Mouse (Mus musculus) lung, embryonic 14.5 days (tissue): ENCODE data around the gene Mab21l2. TPM values are rescaled to one million over a fixed set of nuclear protein-coding genes. Genes with fewer than 3 reads are reported as not detected.
A peak's percentile ranks its signal among the peaks of the same experiment; 100 is the strongest.

Source experiments
- ATAC-seq: fragments of 200-750 bp; cut with Nextera tagmentation; 2 replicates; pipeline ENCODE4 v1.8.0; 2017; ENCODE audit warnings: mild to moderate bottlenecking, moderate TSS enrichment, moderate library complexity; ENCODE audit not compliant: insufficient read depth
- DNase-seq: peaks from one replicate; pipeline ENCODE4 v3.0.0-alpha.2; 2015
- H3K27ac ChIP-seq: fragments of 300-500 bp; sonication (generic); 2 replicates; pipeline ENCODE4 v1.5.1; 2014; ENCODE audit warnings: low read depth, mild to moderate bottlenecking, moderate library complexity
- H3K27me3 ChIP-seq: fragments of 300-500 bp; sonication (generic); 2 replicates; pipeline ENCODE4 v1.6.1; 2014; ENCODE audit warnings: low read length, control low read depth; ENCODE audit not compliant: insufficient read depth
- H3K36me3 ChIP-seq: fragments of 300-500 bp; sonication (generic); 2 replicates; pipeline ENCODE4 v1.6.1; 2014; ENCODE audit warnings: control low read depth; ENCODE audit not compliant: insufficient read depth
- H3K4me1 ChIP-seq: fragments of 300-500 bp; sonication (generic); 2 replicates; pipeline ENCODE4 v1.6.1; 2014; ENCODE audit warnings: antibody characterized with exemption, control low read depth; ENCODE audit not compliant: insufficient read depth
- H3K4me2 ChIP-seq: fragments of 300-500 bp; sonication (generic); 2 replicates; pipeline ENCODE4 v1.6.1; 2014; ENCODE audit warnings: mild to moderate bottlenecking
- H3K4me3 ChIP-seq: fragments of 300-500 bp; sonication (generic); 2 replicates; pipeline ENCODE4 v1.5.1; 2014; ENCODE audit warnings: low read depth, low read length
- H3K9ac ChIP-seq: fragments of 300-500 bp; sonication (generic); 2 replicates; pipeline ENCODE4 v1.6.1; 2014
- H3K9me3 ChIP-seq: fragments of 300-500 bp; sonication (generic); 2 replicates; pipeline ENCODE4 v1.6.1; 2016; ENCODE audit warnings: low read depth, low read length, control low read depth
- CTCF ChIP-seq: IDR thresholded peaks from 2 replicates; pipeline ENCODE4 v1.5.1; 2016; ENCODE audit warnings: antibody characterized with exemption, low read depth
- WGBS: fragments of 180-500 bp; shearing (Covaris S2); extraction: QIAGEN DNeasy Blood & Tissue Kit; methylation state at CpG from one replicate; pipeline ENCODE4 v1.1.7; 2014; 5-methylcytosine and 5-hydroxymethylcytosine counted together
- polyA plus RNA-seq: library from polyadenylated mRNA; unstranded; fragments of >200 nt; fragmentation: Nextera tagmentation; extraction: Ambion mirVana; gene quantifications from 2 replicates; pipeline ENCODE4 v1.2.1, GENCODE M21; 2014

The Mab21l2 gene
- 0.30 and 0.53 TPM in 2 replicates for polyA plus RNA-seq

DNA sequence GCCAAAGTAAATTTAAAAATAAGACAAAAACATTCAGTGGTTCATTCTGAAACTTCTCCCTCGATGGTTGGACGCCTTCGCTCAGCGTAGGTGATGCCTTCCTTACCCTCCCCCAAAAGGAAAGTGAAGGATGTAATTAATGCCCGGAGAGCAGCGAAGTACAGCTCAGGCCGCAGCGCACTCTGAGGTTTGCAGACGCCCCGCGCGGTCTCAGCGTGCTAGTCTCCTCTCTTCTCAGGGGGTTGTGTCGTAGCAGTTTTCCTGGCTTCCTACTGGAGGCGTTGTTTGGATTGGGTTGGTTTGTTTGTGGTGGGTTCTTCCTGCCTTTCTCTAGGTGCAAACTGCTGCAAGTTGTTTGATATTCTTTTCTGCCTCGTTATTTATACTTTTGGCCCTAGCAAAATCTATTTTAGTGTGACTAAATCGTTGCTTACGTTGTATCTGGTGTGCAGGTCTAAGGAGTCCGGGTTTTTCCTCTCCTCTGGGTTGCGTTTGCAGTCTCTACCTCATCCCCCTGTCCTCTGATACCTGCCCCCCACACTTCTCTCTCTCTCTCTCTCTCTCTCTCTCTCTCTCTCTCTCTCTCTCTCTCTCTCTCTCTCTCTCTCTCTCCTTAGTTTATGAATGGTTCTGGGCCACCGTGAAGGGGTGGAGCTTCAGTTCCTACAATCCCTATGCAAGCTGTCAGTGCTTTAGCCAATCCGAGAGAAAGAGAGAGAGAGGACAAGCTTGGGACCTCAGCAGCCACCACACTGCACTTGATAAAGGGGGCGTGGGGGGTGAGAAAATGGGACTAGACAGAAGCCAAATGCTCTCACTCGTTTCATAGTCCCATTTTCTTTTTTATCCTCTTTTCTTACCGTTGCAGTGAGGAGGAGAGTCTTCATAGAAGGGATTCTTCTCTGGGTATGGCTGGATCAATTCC, at the start of gene Mab21l2:
TSS of gene Mab21l2 (minus strand) at position 539 of the 925 bp plus-strand sequence.
- ATAC-seq (peak; percentile 65; the same call in 1 of the 2 replicates), DNase-seq (peak; percentile 63)
- no peak for TF ChIP-seq CTCF
- Histone ChIP-seq H3K4me2 (peak within 1 kb of the TSS; percentile 57), H3K27me3 (peaks cover 66% of the 10 kb centered on the region), H3K9ac (no peak within 1 kb of the TSS; the same call in 1 of the 2 replicates), H3K27ac (no peak within 1 kb of the TSS; the same call in 1 of the 2 replicates), H3K4me3 (peak within 1 kb of the TSS; percentile 34), H3K9me3 (no peaks in the 10 kb centered on the region), H3K4me1 (0 out of 2 replicates have a peak, but pooled peaks cover 5% of the 10 kb centered on the region), H3K36me3 (no peaks in the 10 kb centered on the region)
- 3% methylated on average over 25 of the region's 25 CpGs for WGBS

DNA sequence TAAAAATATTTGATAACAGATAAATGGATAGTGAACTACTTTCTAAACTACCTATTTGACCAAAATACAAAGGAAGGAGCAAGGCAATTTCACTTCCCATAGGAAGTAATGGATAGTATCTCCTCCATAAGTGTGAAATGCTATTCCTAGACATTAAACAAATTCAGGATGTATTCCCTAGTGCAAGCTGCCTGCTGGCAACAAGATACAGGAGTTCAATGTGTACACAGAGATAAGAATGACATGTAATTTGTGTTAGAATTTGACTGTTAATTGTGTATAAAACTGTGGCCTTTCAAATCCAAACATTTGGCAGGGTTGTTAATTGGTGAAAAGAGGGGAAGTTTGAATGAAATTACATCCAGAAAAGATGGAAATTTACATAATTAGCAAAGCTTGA, 26.9 kb upstream of the Mab21l2 start:
- TF ChIP-seq CTCF: no peak
- no peak for DNase-seq
- no peaks in the 10 kb centered on the region for H3K36me3 ChIP-seq

GRCm38 (mm10) chr3:86572519-86573244, 24.3 kb upstream of the Mab21l2 start:
- Histone ChIP-seq H3K36me3 (no peaks in the 10 kb centered on the region), H3K4me1 (no peaks in the 10 kb centered on the region), H3K4me3 (no peak overlapping the region), H3K9me3 (no peaks in the 10 kb centered on the region), H3K27me3 (no peaks in the 10 kb centered on the region), H3K9ac (no peak overlapping the region), H3K27ac (no peak overlapping the region), H3K4me2 (no peak overlapping the region)
- no peak for TF ChIP-seq CTCF
- 55% methylated on average over 3 of the region's 3 CpGs for WGBS
- ATAC-seq (no peak), DNase-seq (no peak)

More for the DNA sequence above, 26.9 kb upstream of the Mab21l2 start:
- no peak overlapping the region for H3K4me3 ChIP-seq
- no peaks in the 10 kb centered on the region for H3K27me3 ChIP-seq
- no peaks in the 10 kb centered on the region for H3K9me3 ChIP-seq
- no peak overlapping the region for H3K27ac ChIP-seq
- H3K4me1 ChIP-seq: no peaks in the 10 kb centered on the region
- ATAC-seq: no peak
- H3K4me2 ChIP-seq: no peak overlapping the region
- H3K9ac ChIP-seq: no peak overlapping the region

- Histone ChIP-seq H3K4me2 (no peak overlapping the region), H3K27me3 (no peaks in the 10 kb centered on the region), H3K9ac (no peak overlapping the region), H3K36me3 (no peaks in the 10 kb centered on the region), H3K27ac (no peak overlapping the region), H3K4me3 (no peak overlapping the region), H3K9me3 (no peaks in the 10 kb centered on the region), H3K4me1 (no peaks in the 10 kb centered on the region)
- WGBS: 34% methylated on average over 4 of the region's 4 CpGs
- TF ChIP-seq CTCF: no peak
- ATAC-seq (no peak), DNase-seq (no peak)
Measured at GRCm38 (mm10) chr3:86571518-86571917, 23.1 kb upstream of the Mab21l2 start.

GRCm38 (mm10) chr3:86567312-86567711, 18.9 kb upstream of the Mab21l2 start:
- Histone ChIP-seq H3K27ac (no peak overlapping the region), H3K27me3 (no peaks in the 10 kb centered on the region), H3K4me3 (no peak overlapping the region), H3K9me3 (no peaks in the 10 kb centered on the region), H3K4me2 (no peak overlapping the region), H3K9ac (no peak overlapping the region), H3K4me1 (no peaks in the 10 kb centered on the region), H3K36me3 (no peaks in the 10 kb centered on the region)
- TF ChIP-seq CTCF: no peak
- no peak for DNase-seq
- no peak for ATAC-seq
- 61% methylated on average over 4 of the region's 4 CpGs for WGBS

GRCm38 (mm10) chr3:86561396-86561795, 13.0 kb upstream of the Mab21l2 start:
- Histone ChIP-seq H3K4me2 (no peak overlapping the region), H3K4me1 (no peaks in the 10 kb centered on the region), H3K27ac (no peak overlapping the region), H3K9ac (no peak overlapping the region), H3K36me3 (no peaks in the 10 kb centered on the region), H3K27me3 (no peaks in the 10 kb centered on the region), H3K9me3 (no peaks in the 10 kb centered on the region), H3K4me3 (no peak overlapping the region)
- ATAC-seq: no peak
- no peak for TF ChIP-seq CTCF
- 95% methylated on average over 1 of the region's 1 CpGs for WGBS
- no peak for DNase-seq

GRCm38 (mm10) chr3:86561023-86561344, 12.6 kb upstream of the Mab21l2 start:
- Histone ChIP-seq H3K36me3 (no peaks in the 10 kb centered on the region), H3K27ac (no peak overlapping the region), H3K4me2 (no peak overlapping the region), H3K9ac (no peak overlapping the region), H3K27me3 (no peaks in the 10 kb centered on the region), H3K4me3 (no peak overlapping the region), H3K4me1 (no peaks in the 10 kb centered on the region), H3K9me3 (no peaks in the 10 kb centered on the region)
- 54% methylated on average over 1 of the region's 1 CpGs for WGBS
- ATAC-seq: no peak
- no peak for TF ChIP-seq CTCF
- no peak for DNase-seq
